Mouse (Mus musculus): Measurements from ENCODE around the gene Ubtd2.

Gene Ubtd2

GRCm38 (mm10) chr11:32454800-32455506 lies at the start of gene Ubtd2:
TSS of gene Ubtd2 (plus strand) at chr11:32455370.
- DNase-seq (ENCODE audit: low read depth, low spot score), result peak; percentile 96

- no peak for DNase-seq (ENCODE audit: low read depth, low spot score)
Observed at GRCm38 (mm10) chr11:32407863-32408262, 47.3 kb upstream of the Ubtd2 start.

- no peak for DNase-seq (ENCODE audit: low read depth, low spot score)
Observed at GRCm38 (mm10) chr11:32409052-32409451, 46.1 kb upstream of the Ubtd2 start.

GRCm38 (mm10) chr11:32409823-32410562 lies 45.2 kb upstream of the Ubtd2 start:
- no peak for DNase-seq (ENCODE audit: low read depth, low spot score)

DNA sequence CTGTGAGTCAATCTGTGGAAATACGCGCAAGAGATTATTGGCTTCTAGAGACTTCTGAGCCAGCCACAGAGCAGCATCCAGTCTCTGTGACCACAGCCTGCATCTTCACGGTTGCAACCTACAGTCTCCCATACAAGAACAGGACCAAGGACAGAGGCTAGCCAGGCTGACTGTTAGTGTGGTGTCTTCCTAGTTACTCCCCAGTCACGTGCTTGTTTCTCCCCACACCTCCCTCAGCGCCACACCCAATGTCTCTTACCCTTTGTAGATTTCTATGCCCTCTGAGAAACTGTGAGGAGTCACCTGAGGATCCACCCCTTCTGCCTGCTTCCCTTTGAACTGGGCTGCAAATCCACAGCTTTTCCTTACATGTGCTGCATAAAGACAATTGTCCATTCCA lies 35.2 kb upstream of the Ubtd2 start:
- peak; percentile 82 for DNase-seq (ENCODE audit: low read depth, low spot score)

DNA sequence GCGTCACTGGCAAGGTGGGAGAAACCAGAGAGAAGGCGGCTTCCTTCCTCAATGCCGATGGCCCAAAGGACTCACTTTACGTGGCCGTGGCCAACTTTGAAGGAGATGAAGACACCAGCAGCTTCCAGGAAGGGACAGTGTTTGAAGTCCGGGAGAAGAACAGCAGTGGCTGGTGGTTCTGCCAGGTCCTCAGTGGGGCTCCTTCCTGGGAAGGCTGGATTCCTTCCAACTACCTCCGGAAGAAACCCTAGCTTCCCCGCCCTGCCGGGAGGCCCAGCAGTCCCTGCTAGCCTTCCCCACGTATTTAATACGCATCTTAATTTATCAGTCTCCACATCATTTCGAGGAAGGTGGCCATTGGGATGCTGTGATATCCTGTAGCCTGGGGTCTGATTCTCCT lies 31.9 kb upstream of the Ubtd2 start:
- DNase-seq (ENCODE audit: low read depth, low spot score), result no peak

- no peak for DNase-seq (ENCODE audit: low read depth, low spot score)
Observed at GRCm38 (mm10) chr11:32424600-32424999, 30.6 kb upstream of the Ubtd2 start.

DNA sequence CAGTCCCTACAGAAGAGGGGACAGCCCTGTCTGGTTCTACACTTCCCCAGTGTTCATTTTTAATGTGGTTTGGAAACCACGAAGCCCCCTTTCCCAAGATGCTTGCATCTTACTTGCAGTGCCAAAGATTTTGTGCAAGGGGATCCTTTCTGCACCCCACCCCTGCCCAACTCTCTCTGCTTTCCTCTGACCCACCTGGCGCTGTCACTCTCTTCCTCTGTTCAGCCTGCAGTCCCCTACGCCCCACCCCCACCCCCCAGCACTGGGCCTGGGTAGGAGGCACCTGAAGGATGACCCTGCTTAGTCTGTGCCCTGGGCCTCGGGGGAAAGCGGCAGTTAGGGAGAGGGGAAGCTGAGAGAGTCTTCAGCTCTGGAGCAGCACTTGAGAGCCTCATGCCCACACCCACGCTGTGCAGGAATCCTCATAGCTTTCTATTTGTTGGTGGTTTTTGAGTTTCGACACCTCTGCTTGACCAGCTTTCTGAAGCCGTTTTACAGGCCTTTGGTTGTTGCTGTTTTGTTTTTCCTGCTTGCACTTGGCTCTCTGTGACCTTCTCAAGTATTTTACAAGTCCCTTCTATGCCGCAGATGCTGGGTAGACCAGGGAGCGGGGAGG lies 30.0 kb upstream of the Ubtd2 start:
- DNase-seq (ENCODE audit: low read depth, low spot score), result no peak

DNA sequence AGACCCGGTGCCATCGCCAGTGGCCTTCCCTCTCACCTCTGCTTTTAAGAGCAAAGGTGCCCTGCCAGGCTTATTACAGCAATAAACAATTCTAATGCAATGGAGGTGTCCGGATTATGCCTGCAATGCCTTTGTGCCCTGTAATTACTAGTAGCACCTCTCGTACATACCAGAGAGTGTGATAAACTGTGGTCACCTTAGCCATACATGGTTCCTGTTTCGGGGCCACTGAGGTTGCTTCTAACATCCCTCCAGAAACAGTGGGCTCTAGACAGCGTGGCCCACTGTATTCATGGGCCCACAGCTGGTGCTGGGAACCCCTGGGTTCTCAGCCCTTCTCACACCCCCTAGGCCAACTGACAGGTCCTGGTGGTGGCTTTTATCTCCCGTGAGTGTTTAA lies 27.6 kb upstream of the Ubtd2 start:
- no peak for DNase-seq (ENCODE audit: low read depth, low spot score)

DNA sequence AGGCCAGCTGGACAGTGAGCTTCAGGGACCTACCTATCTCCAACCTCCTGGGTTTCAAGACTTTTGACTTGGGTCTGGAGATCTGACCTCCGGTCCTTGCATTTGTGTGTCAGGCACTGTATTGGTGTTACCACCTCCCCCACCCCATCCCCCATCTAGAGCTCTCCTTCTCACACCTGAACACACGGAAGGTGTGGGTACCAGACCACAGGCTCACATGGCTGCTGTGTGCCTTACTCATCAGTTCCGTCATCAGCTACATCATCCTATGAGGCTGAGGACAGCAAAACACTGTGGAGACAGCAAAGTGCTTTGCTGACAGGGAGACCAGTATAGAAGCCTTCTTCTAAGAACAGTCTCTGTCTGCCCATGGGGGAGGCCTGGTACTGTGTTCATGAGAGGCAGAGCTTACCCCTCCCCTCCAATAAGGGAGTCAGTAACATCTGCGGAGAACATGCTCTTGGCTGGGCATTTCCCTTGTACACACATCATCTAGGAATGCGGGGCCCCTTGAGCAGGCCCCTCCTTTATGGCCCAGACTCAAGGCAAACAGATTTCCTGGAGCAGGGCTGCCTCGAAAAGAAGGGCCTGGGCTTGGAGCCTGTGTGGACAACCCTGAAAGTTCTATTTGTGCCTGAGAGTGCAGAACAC lies 19.6 kb upstream of the Ubtd2 start:
- no peak for DNase-seq (ENCODE audit: low read depth, low spot score)

DNA sequence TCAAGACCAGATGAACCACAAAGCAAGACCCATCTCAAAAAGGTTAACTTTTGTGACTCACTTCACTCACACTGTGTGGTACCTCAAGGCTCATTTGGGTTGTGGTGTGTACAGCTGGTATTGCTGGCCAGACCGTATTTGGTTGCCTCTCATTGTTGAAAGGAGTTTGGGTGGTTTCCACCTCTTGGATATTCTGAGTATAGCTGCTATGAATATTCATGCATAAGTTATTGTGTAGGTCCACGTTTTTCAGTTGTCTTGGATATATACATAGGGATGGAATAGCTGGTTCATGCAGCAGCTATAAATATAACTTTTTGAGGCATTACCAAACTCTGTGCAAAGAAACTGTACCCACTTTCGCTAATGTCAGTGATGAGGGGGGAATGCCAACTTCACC lies 12.6 kb upstream of the Ubtd2 start:
- no peak for DNase-seq (ENCODE audit: low read depth, low spot score)

GRCm38 (mm10) chr11:32444266-32444665 lies 10.9 kb upstream of the Ubtd2 start:
- no peak for DNase-seq (ENCODE audit: low read depth, low spot score)

- no peak for DNase-seq (ENCODE audit: low read depth, low spot score)
Observed at GRCm38 (mm10) chr11:32445135-32445534, 10.0 kb upstream of the Ubtd2 start.

GRCm38 (mm10) chr11:32445637-32446226 lies 9.4 kb upstream of the Ubtd2 start:
- DNase-seq (ENCODE audit: low read depth, low spot score), result no peak

DNA sequence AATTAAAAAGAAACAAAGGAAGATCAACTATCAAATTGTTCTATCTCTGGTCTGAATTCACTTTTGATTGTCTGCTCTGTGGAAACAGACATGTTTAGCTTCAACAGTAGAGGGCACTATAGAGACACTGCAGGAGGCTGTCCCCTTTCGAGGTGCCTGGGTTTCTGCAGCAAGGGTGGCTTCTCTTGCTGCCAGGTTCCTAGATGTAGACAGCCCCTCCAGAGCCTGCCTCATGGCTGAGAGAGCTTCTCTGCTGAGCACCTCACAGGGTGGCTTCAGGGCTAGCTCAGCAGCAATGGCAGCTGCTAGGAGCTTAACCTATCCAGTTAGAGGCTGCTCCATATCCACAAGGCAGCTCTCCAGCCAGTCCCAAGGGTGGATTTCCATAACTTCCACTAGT lies 5.0 kb upstream of the Ubtd2 start:
- peak; percentile 61 for DNase-seq (ENCODE audit: low read depth, low spot score)

DNA sequence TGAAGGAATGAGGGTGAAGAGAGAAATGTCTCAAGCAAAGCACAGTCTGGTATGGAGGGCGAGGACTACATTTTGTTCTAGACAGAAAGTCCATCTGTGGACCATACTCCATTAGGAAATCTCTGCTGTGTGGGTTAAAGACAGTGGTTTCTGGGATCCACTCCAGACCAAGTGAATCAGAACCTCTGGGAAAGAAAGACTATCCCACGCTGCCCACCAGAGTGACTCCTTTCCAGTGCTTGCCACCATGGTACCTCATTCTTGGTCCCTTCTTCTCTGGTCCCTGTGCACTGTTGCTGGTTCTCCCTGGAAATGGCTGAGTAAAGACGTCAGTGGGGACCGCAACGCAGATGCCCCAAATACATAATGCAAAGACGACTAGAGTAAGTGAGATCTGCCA lies 3.9 kb upstream of the Ubtd2 start:
- DNase-seq (ENCODE audit: low read depth, low spot score), result no peak

- no peak for DNase-seq (ENCODE audit: low read depth, low spot score)
Observed at GRCm38 (mm10) chr11:32452745-32453144, 2.4 kb upstream of the Ubtd2 start.

DNA sequence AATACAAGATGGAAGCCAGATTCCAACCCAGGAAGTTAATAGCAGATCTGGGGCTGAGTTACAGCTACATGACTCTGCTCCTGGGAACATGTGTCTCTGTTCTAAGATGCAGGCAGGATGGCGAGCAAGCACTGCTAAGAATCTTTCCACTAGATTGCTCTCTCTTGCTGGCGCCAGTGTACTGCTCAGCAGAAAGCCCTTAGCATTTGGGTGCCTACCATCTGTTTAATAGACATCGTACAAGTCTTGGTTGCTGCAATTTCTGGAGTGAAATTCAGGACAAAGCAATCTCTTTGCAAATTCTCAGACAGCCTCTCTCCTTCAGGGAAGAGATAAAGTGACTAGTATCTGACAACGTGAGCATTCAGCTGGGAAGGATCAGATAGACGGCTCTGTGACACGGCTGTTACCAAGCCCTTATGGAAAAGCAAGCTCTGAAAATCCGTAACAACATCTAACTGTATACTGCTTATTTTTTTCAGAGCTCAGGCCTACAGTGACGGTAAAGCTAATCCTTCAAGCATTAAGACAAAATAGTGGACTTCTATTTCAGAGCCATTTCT lies 1.7 kb upstream of the Ubtd2 start:
- DNase-seq (ENCODE audit: low read depth, low spot score), result no peak

DNA sequence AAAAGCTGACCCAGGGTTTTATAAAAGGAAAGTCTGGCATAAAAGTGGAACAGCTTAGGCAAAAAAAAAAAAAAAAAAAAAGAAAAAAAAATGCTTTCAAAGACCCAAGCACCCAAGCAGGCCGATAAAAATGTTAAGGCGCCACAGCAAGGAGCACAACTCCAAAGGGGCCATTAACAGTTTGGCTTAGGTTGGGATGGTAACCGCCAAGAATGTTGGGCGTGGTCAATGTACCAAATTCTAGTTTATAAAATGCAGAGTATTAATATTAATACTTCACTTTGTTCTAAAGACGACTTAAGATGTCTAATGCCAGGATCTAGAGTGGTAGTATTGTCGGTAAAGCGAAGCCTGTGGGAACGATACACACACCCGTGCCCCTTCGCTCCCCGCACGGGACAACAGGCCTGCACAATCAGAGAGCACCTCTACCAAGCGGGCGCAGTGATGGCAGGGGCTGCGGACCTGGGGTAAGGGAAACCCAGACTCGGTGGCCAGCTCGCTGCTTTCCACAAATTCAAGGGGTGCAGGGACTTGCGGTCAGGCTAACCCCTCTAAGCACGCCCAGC lies 855 bp upstream of the Ubtd2 start:
- no peak for DNase-seq (ENCODE audit: low read depth, low spot score)

GRCm38 (mm10) chr11:32455507-32456141 lies 454 bp downstream of the Ubtd2 start:
- DNase-seq (ENCODE audit: low read depth, low spot score), result peak; percentile 54

GRCm38 (mm10) chr11:32456356-32456755 lies 1.2 kb downstream of the Ubtd2 start:
- no peak for DNase-seq (ENCODE audit: low read depth, low spot score)

All from ZHBTc4 (cell line).